Mouse (Mus musculus) heart, embryonic 10.5 days (tissue): ENCODE results near the gene Mrpl22. TPM values are rescaled to one million over a fixed set of nuclear protein-coding genes. Genes with fewer than 3 reads are reported as not detected.
"Not testable (repeated sequence)": the region's sequence is repeated elsewhere in the genome, so short reads cannot be mapped to it uniquely, and the experiment has no call there.

Experiments
- DNase-seq: peaks from one replicate; pipeline ENCODE4 v3.0.0-alpha.2; 2017; ENCODE audit warnings: low spot score
- H3K27ac ChIP-seq: fragments of 300-500 bp; sonication (generic); 2 replicates; pipeline ENCODE4 v1.5.1; 2016; ENCODE audit warnings: mild to moderate bottlenecking
- H3K27me3 ChIP-seq: fragments of 300-500 bp; sonication (generic); 2 replicates; pipeline ENCODE4 v1.6.1; 2016; ENCODE audit warnings: mild to moderate bottlenecking; ENCODE audit not compliant: poor library complexity, insufficient read depth, severe bottlenecking
- H3K36me3 ChIP-seq: fragments of 300-500 bp; sonication (generic); 2 replicates; pipeline ENCODE4 v1.6.1; 2016; ENCODE audit warnings: mild to moderate bottlenecking, moderate library complexity
- H3K4me1 ChIP-seq: fragments of 300-500 bp; sonication (generic); 2 replicates; pipeline ENCODE4 v1.6.1; 2016; ENCODE audit warnings: mild to moderate bottlenecking
- H3K4me3 ChIP-seq: fragments of 300-500 bp; sonication (generic); 2 replicates; pipeline ENCODE4 v1.5.1; 2016; ENCODE audit warnings: mild to moderate bottlenecking, moderate library complexity
- H3K9me3 ChIP-seq: fragments of 300-500 bp; sonication (generic); 2 replicates; pipeline ENCODE4 v1.6.1; 2016; ENCODE audit warnings: mild to moderate bottlenecking, moderate library complexity
- WGBS: fragments of 180-500 bp; shearing (Covaris S2); methylation state at CpG from one replicate; pipeline ENCODE4 v1.1.7; 2016; 5-methylcytosine and 5-hydroxymethylcytosine counted together
- polyA plus RNA-seq: library from polyadenylated mRNA; unstranded; fragments of >200 nt; fragmentation: Nextera tagmentation; extraction: Ambion mirVana; gene quantifications from 2 replicates; pipeline ENCODE4 v1.2.1, GENCODE M21; 2016

Gene Mrpl22
- polyA plus RNA-seq, 1 experiment from 2014 or later, result 137 TPM

DNA sequence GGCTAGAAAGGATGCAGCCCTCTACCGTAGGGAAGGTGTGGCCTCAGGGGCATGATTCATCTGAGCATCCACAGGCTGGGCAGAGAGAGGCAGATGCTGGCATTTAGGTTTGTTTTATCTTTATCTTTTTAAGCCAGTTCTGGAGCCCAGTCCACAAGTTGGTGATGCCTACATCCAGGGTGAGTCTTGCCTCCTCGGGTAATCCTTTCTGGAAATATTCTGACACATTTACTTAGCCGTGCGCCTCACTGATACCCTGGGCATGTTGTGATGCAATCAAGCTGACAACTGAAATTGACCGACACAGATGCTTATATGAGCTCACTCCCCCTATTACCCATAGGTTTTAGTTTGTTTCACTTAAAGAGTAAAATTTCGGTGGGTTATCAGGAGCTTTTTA lies 45.4 kb downstream of the Mrpl22 start:
- Histone ChIP-seq H3K27me3 (no peaks in the 10 kb centered on the region), H3K36me3 (no peaks in the 10 kb centered on the region), H3K4me1 (peaks cover under 1% of the 10 kb centered on the region; the same call in 1 of the 2 replicates), H3K9me3 (no peaks in the 10 kb centered on the region), H3K4me3 (no peak overlapping the region), H3K27ac (no peak overlapping the region)
- no peak for DNase-seq
- WGBS, result 84% methylated on average over 6 of the region's 6 CpGs

DNA sequence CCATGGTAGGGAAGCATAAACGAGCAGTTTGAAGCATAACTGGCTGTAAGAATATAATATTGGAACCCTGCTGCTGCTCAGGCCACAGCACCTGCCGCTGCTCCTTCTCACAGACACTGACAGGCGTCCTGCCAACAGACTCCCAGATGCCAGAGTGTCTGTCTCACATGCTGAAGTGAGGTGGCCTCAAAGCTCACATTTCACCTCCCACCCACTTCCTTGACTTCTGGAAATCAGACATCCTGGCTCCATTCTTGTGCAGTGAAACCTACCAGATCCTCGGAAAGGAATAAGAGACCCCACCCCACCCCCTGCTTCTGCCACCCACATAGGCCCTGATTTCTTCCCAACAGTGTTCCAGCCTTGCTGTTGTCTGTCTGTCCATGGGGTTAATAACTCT lies 52.3 kb downstream of the Mrpl22 start:
- Histone ChIP-seq H3K9me3 (no peaks in the 10 kb centered on the region), H3K4me3 (no peak overlapping the region), H3K27me3 (no peaks in the 10 kb centered on the region), H3K27ac (peak overlapping the region; percentile 52), H3K36me3 (no peaks in the 10 kb centered on the region), H3K4me1 (peaks cover 21% of the 10 kb centered on the region)
- DNase-seq, result peak; percentile 66
- WGBS, result 26% methylated on average over 4 of the region's 4 CpGs

DNA sequence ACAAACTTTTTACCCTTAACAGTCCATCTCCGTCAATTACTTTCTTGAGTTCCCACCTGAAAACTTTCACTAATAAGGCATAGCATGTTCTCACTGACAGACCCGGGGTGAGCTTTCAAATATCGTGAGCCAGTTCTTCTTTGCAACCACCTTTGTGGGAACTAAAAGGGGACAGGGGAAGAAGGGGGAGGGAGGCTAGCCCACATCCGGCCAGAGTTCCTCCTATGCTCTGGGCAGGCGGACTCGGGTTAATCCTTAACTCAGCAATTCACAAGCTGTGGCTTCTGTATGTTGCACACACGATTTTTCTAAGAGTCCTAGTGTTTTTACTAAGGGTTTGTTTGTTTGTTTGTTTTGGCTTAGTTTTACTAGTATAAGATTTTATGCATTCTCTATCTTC lies 52.9 kb downstream of the Mrpl22 start:
- DNase-seq, result peak; percentile 41
- H3K27ac ChIP-seq, result peak overlapping the region; percentile 59; the same call in 1 of the 2 replicates
- H3K4me1 ChIP-seq, result peaks cover 21% of the 10 kb centered on the region
- H3K36me3 ChIP-seq, result no peaks in the 10 kb centered on the region
- no peaks in the 10 kb centered on the region for H3K9me3 ChIP-seq
- no peaks in the 10 kb centered on the region for H3K27me3 ChIP-seq
- no peak overlapping the region for H3K4me3 ChIP-seq
- 53% methylated on average over 7 of the region's 7 CpGs for WGBS

DNA sequence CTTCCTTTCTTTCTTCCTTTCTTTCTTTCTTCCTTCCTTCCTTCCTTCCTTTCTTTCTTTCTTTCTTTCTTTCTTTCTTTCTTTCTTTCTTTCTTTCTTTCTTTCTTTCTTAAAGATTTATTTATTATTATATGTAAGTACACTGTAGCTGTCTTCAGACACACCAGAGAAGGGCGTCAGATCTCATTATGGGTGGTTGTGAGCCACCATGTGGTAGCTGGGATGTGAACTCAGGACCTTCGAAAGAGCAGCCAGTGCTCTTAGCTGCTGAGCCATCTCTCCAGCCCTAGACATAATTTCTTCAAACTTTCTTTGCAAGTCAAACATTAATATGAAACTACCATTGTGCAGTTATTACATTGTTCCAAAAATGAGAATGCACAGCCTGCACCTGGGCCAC lies 53.4 kb downstream of the Mrpl22 start:
- 71% methylated on average over 2 of the region's 2 CpGs for WGBS
- H3K27me3 ChIP-seq, H3K27ac ChIP-seq, H3K4me3 ChIP-seq, H3K36me3 ChIP-seq, H3K9me3 ChIP-seq, DNase-seq: not testable (repeated sequence)
- peaks cover 21% of the 10 kb centered on the region for H3K4me1 ChIP-seq

DNA sequence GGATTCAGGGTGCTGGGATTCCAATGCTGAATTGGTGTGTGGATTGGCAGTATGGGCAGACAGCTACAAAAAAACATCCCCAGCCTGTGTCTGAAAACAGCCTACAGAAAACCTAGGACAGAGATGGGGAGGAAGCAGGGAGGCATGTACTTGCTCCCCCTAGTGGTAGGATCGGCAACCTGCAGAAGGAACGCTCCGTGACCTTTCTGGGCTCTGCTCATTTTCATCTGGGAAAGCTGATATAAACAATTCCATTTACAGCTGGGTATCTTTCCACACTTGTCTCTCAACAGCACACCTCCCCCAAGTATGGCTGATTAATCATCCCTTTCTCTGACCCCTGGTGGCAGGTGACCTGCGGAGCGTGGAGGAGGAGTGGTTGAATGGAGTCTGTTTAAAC lies 54.2 kb downstream of the Mrpl22 start:
- no peak overlapping the region for H3K4me3 ChIP-seq
- H3K9me3 ChIP-seq, result no peaks in the 10 kb centered on the region
- DNase-seq, result peak; percentile 84
- no peaks in the 10 kb centered on the region for H3K27me3 ChIP-seq
- WGBS, result 7% methylated on average over 5 of the region's 5 CpGs
- H3K27ac ChIP-seq, result peak overlapping the region; percentile 56; the same call in 1 of the 2 replicates
- H3K4me1 ChIP-seq, result peaks cover 26% of the 10 kb centered on the region
- no peaks in the 10 kb centered on the region for H3K36me3 ChIP-seq

DNA sequence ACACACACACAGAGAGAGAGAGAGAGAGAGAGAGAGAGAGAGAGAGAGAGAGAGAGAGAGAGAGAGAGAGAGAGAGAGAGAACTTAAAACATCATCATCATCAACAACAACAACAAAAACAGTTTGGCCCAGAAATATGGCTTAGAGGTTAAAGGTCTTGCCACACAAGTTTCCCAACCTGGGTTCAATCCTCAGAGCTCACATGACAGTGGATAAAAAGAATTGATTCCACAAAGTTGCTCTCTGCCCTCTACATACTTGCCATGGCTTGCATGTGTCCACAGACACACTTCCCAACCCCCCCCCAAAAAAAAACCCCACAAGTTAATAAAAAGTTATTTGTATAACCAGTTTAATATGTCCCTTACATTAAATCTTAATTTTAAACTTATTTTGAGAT lies 55.0 kb downstream of the Mrpl22 start:
- Histone ChIP-seq H3K4me3 (no peak overlapping the region), H3K36me3 (no peaks in the 10 kb centered on the region), H3K9me3 (no peaks in the 10 kb centered on the region), H3K4me1 (peaks cover 27% of the 10 kb centered on the region), H3K27ac (no peak overlapping the region), H3K27me3 (no peaks in the 10 kb centered on the region)
- DNase-seq, result peak; percentile 6

DNA sequence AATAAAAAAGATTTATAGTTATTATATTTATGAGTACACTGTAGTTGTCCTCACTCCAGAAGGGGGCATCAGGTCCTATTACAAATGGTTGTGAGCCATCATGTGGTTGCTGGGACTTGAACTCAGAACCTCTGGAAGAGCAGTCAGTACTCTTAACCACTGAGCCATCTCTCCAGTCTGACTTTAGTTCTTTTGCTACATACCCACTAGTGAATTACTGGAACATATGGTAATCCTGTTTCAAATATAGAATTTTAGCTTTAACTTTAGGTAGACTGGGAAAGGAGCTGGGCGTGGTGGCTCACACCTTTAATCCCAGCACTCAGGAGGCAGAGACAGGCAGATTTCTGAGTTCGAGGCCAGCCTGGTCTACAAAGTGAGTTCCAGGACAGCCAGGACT lies 56.6 kb downstream of the Mrpl22 start:
- H3K4me1 ChIP-seq, result peaks cover 26% of the 10 kb centered on the region
- not testable (repeated sequence) for H3K4me3 ChIP-seq, H3K36me3 ChIP-seq, H3K27me3 ChIP-seq, H3K9me3 ChIP-seq, H3K27ac ChIP-seq
- peak; percentile 17 for DNase-seq
- 80% methylated on average over 2 of the region's 2 CpGs for WGBS

Other genes starting within 250 kb of the Mrpl22 start
- 18.3 and 21.8 TPM in 2 replicates for gene Larp1, start 162.6 kb upstream of the Mrpl22 start, polyA plus RNA-seq
- gene Gm12248, start 78.5 kb upstream of the Mrpl22 start, polyA plus RNA-seq, result not detected in 2 replicates
- gene Cnot8, start 67.5 kb upstream of the Mrpl22 start, polyA plus RNA-seq, result 80.7 and 84.7 TPM in 2 replicates
- gene Gemin5, start 3.1 kb upstream of the Mrpl22 start, polyA plus RNA-seq, result 20.9 and 26.2 TPM in 2 replicates
- gene Igtp, start 27.9 kb downstream of the Mrpl22 start, polyA plus RNA-seq, result 3.1 and 3.4 TPM in 2 replicates
- 0.90 and 1.1 TPM in 2 replicates for gene Irgm2, start 28.0 kb downstream of the Mrpl22 start, polyA plus RNA-seq
- not detected in 2 replicates for gene 4930438A08Rik, start 103.1 kb downstream of the Mrpl22 start, polyA plus RNA-seq
- gene Zfp692, start 135.4 kb downstream of the Mrpl22 start, polyA plus RNA-seq, result 18.5 and 19.2 TPM in 2 replicates
- 30.4 and 31.6 TPM in 2 replicates for gene Zfp672, start 158.7 kb downstream of the Mrpl22 start, polyA plus RNA-seq
- 30.0 and 30.8 TPM in 2 replicates for gene Sh3bp5l, start 159.1 kb downstream of the Mrpl22 start, polyA plus RNA-seq
- not detected in 2 replicates for gene Lypd8, start 207.4 kb downstream of the Mrpl22 start, polyA plus RNA-seq
- not detected in 2 replicates for gene 1810065E05Rik, start 249.4 kb downstream of the Mrpl22 start, polyA plus RNA-seq